Mouse (Mus musculus): ENCODE measurements at regions not wholly inside any gene's neighbourhood (a gene's known extent, or its start where the extent isn't known, plus 50 kb on each side); places are given as distances from the start of the nearest gene placed in this dataset.

GRCm38 (mm10) chr2:93129176-93129575 lies 58.2 kb upstream of the Trp53i11 start:
- TF ChIP-seq POLR2A (IDR thresholded peaks at IDR 0.05; ENCODE audit: borderline replicate concordance, insufficient read depth, low read length) (no peak), CTCF (IDR thresholded peaks at IDR 0.05; ENCODE audit: borderline replicate concordance, insufficient read depth, low read depth, low read length) (no peak)
